Mouse (Mus musculus): ENCODE measurements around the gene Fam198b. TPM values are rescaled to one million over a fixed set of nuclear protein-coding genes. Genes with fewer than 3 reads are reported as not detected.
A peak's percentile ranks its signal among the peaks of the same experiment; 100 is the strongest.

The Fam198b gene
- total and polyA plus RNA-seq, 2 experiments from 2014 or later: 1.1 to 1.3 TPM

DNA sequence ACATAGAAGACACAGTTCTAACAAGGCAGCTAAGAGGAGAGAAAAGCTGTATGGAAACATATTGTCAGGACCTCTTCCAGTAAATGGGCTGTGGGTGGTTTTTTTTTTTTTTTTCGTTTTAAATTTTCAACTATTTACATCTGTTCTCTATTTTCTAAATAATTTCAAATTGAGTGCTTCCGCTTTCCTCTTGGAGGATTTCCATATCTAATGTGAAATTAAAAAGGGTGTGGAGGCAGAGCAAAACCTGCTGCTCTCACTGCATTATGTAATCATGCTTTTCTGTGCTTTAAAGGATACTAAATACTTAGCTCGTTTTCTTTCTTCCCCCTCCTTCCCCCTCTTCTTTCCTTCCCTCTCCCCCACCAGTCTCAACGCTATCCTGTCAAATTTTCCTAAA, 35.5 kb upstream of the Fam198b start:
- H3K4me3 ChIP-seq (ENCODE audit: low read depth, low read length): no peak overlapping the region
- no peak overlapping the region for H3K27ac ChIP-seq (ENCODE audit: low read depth, low read length)
- H3K4me2 ChIP-seq (ENCODE audit: low read depth): no peak overlapping the region
- DNase-seq (no peak), ATAC-seq (no peak)
- 34% methylated on average over 4 of the region's 4 CpGs for WGBS
- H3K36me3 ChIP-seq (ENCODE audit: insufficient read depth): no peaks in the 10 kb centered on the region
- no peaks in the 10 kb centered on the region for H3K4me1 ChIP-seq (ENCODE audit: insufficient read depth)
- no peaks in the 10 kb centered on the region for H3K9me3 ChIP-seq (ENCODE audit: low read length)
- H3K9ac ChIP-seq: no peak overlapping the region
- TF ChIP-seq CTCF (IDR thresholded peaks at IDR 0.05; ENCODE audit: low read depth): no peak
- H3K27me3 ChIP-seq (ENCODE audit: insufficient read depth, low read length): no peaks in the 10 kb centered on the region

- Histone ChIP-seq H3K27me3 (ENCODE audit: insufficient read depth, low read length) (no peaks in the 10 kb centered on the region), H3K4me2 (ENCODE audit: low read depth) (no peak overlapping the region), H3K36me3 (ENCODE audit: insufficient read depth) (no peaks in the 10 kb centered on the region), H3K4me3 (ENCODE audit: low read depth, low read length) (no peak overlapping the region), H3K9ac (no peak overlapping the region), H3K27ac (ENCODE audit: low read depth, low read length) (no peak overlapping the region), H3K4me1 (ENCODE audit: insufficient read depth) (no peaks in the 10 kb centered on the region), H3K9me3 (ENCODE audit: low read length) (no peaks in the 10 kb centered on the region)
- 75% methylated on average over 2 of the region's 2 CpGs for WGBS
- TF ChIP-seq CTCF (IDR thresholded peaks at IDR 0.05; ENCODE audit: low read depth): no peak
- ATAC-seq: no peak
- DNase-seq: no peak
These were observed 34.7 kb upstream of the Fam198b start for GRCm38 (mm10) chr3:79849621-79850020.

DNA sequence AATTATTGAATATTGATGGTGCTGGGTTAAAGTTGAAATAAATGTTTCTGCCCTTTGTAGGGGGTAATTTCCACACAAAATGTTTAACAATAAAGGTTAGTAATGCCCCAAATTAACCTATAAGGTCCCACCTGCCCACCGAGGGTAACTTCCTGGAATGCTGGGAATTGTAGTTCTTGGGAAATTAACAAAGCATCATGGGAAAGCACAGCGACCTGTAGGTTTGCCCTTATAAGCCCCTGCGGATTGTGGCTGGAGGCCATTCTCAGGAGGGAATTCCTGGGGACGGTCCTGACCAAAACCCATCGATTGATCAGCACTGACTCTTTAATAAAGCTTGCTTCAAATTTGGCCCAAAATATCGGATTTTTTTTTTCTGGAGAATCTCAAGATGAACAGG, 33.7 kb upstream of the Fam198b start:
- 37% methylated on average over 6 of the region's 6 CpGs for WGBS
- H3K4me1 ChIP-seq (ENCODE audit: insufficient read depth): no peaks in the 10 kb centered on the region

GRCm38 (mm10) chr3:79852108-79852507, 32.2 kb upstream of the Fam198b start:
- Histone ChIP-seq H3K4me2 (ENCODE audit: low read depth) (no peak overlapping the region), H3K4me1 (ENCODE audit: insufficient read depth) (no peaks in the 10 kb centered on the region), H3K36me3 (ENCODE audit: insufficient read depth) (no peaks in the 10 kb centered on the region), H3K27ac (ENCODE audit: low read depth, low read length) (no peak overlapping the region), H3K27me3 (ENCODE audit: insufficient read depth, low read length) (no peaks in the 10 kb centered on the region), H3K9ac (no peak overlapping the region), H3K9me3 (ENCODE audit: low read length) (no peaks in the 10 kb centered on the region), H3K4me3 (ENCODE audit: low read depth, low read length) (no peak overlapping the region)
- ATAC-seq (no peak), DNase-seq (no peak)
- 88% methylated on average over 3 of the region's 3 CpGs for WGBS
- no peak for TF ChIP-seq CTCF (IDR thresholded peaks at IDR 0.05; ENCODE audit: low read depth)

More for the DNA sequence above, 33.7 kb upstream of the Fam198b start:
- DNase-seq (no peak), ATAC-seq (no peak)
- H3K27me3 ChIP-seq (ENCODE audit: insufficient read depth, low read length): no peaks in the 10 kb centered on the region
- no peaks in the 10 kb centered on the region for H3K9me3 ChIP-seq (ENCODE audit: low read length)
- no peak overlapping the region for H3K4me3 ChIP-seq (ENCODE audit: low read depth, low read length)
- no peak for TF ChIP-seq CTCF (IDR thresholded peaks at IDR 0.05; ENCODE audit: low read depth)
- H3K36me3 ChIP-seq (ENCODE audit: insufficient read depth): no peaks in the 10 kb centered on the region
- no peak overlapping the region for H3K27ac ChIP-seq (ENCODE audit: low read depth, low read length)
- H3K4me2 ChIP-seq (ENCODE audit: low read depth): no peak overlapping the region
- H3K9ac ChIP-seq: no peak overlapping the region

DNA sequence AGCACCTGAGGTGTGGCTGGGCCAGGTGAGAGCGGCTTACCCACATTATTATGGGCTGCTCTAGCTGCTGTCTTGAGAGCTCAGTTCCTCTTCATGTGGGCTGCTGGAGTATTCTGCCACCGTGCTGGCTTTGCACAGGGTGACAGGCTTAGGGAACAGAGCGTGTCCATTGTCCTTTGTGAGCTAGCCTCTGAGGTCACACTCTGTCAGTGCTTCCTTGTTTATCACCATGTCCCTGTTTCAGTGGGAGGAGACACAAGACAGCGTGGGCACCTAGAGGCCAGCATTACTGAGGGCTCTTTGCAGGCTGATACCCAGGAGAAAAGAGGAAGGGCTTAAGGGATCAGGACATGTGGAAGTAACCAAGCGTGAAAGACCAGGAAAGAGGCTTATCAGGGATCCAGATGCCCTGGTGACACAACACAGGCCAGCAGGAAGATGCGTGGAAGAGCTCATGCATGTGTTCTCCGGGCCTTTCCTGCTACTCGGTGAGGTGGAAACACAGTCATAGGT, 31.6 kb upstream of the Fam198b start, which contains the start of gene Tmem144:
TSS of gene Tmem144 (minus strand) at position 120 of the 513 bp plus-strand sequence.
- TF ChIP-seq CTCF (IDR thresholded peaks at IDR 0.05; ENCODE audit: low read depth): no peak
- DNase-seq: no peak
- peak; percentile 36 for ATAC-seq
- H3K4me1 ChIP-seq (ENCODE audit: insufficient read depth): no peaks in the 10 kb centered on the region
- no peaks in the 10 kb centered on the region for H3K36me3 ChIP-seq (ENCODE audit: insufficient read depth)
- no peak within 1 kb of the TSS for H3K4me3 ChIP-seq (ENCODE audit: low read depth, low read length)
- WGBS: 47% methylated on average over 8 of the region's 8 CpGs
- H3K9me3 ChIP-seq (ENCODE audit: low read length): no peaks in the 10 kb centered on the region
- H3K27me3 ChIP-seq (ENCODE audit: insufficient read depth, low read length): no peaks in the 10 kb centered on the region
- no peak within 1 kb of the TSS for H3K9ac ChIP-seq
- no peak within 1 kb of the TSS for H3K27ac ChIP-seq (ENCODE audit: low read depth, low read length)
- no peak within 1 kb of the TSS for H3K4me2 ChIP-seq (ENCODE audit: low read depth)

GRCm38 (mm10) chr3:79857780-79858179, 26.6 kb upstream of the Fam198b start:
- Histone ChIP-seq H3K36me3 (ENCODE audit: insufficient read depth) (no peaks in the 10 kb centered on the region), H3K27me3 (ENCODE audit: insufficient read depth, low read length) (no peaks in the 10 kb centered on the region), H3K4me3 (ENCODE audit: low read depth, low read length) (no peak overlapping the region), H3K4me1 (ENCODE audit: insufficient read depth) (no peaks in the 10 kb centered on the region), H3K4me2 (ENCODE audit: low read depth) (no peak overlapping the region), H3K9ac (no peak overlapping the region), H3K9me3 (ENCODE audit: low read length) (no peaks in the 10 kb centered on the region), H3K27ac (ENCODE audit: low read depth, low read length) (no peak overlapping the region)
- TF ChIP-seq CTCF (IDR thresholded peaks at IDR 0.05; ENCODE audit: low read depth): no peak
- no peak for DNase-seq
- 26% methylated on average over 5 of the region's 5 CpGs for WGBS
- no peak for ATAC-seq

DNA sequence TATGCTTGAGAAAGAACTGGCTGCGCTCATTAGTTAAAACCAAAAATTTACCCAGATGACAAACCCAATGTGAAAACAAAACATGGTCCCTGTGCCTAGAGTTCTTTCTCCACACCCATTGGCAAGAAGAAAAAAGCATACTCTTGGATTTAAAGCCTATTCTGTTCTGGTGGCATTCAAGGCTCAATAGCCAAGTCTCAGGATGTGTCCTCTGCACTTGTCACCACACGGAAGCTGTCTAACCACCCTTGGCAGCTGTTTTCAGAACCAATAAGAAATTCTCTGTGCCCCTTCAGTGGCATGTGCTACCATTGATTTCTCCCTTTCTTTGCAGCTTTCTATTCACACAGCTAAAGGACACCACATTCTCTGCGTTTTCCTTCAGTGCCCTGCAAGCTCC, 26.1 kb upstream of the Fam198b start:
- Histone ChIP-seq H3K4me3 (ENCODE audit: low read depth, low read length) (no peak overlapping the region), H3K27me3 (ENCODE audit: insufficient read depth, low read length) (no peaks in the 10 kb centered on the region), H3K36me3 (ENCODE audit: insufficient read depth) (no peaks in the 10 kb centered on the region), H3K27ac (ENCODE audit: low read depth, low read length) (no peak overlapping the region), H3K9me3 (ENCODE audit: low read length) (no peaks in the 10 kb centered on the region), H3K4me2 (ENCODE audit: low read depth) (no peak overlapping the region), H3K9ac (no peak overlapping the region), H3K4me1 (ENCODE audit: insufficient read depth) (no peaks in the 10 kb centered on the region)
- 27% methylated on average over 3 of the region's 3 CpGs for whole genome bisulfite sequencing
- DNase-seq (no peak), ATAC-seq (no peak)
- no peak for TF ChIP-seq CTCF (IDR thresholded peaks at IDR 0.05; ENCODE audit: low read depth)

Data from forebrain, postnatal 0 days (tissue).